Mouse (Mus musculus) kidney, embryonic 14.5 days (tissue): ENCODE measurements around the gene Got2. TPM values are rescaled to one million over a fixed set of nuclear protein-coding genes. Genes with fewer than 3 reads are reported as not detected.
A peak's percentile ranks its signal among the peaks of the same experiment; 100 is the strongest.

Experiments
- ATAC-seq: fragments of 200-750 bp; cut with Nextera tagmentation; 2 replicates; pipeline ENCODE4 v1.8.0; 2017; ENCODE audit warnings: moderate number of reproducible peaks, mild to moderate bottlenecking, moderate TSS enrichment, moderate library complexity; ENCODE audit not compliant: low FRiP score, low TSS enrichment
- H3K27ac ChIP-seq: fragments of 300-500 bp; sonication (generic); 2 replicates; pipeline ENCODE4 v1.5.1; 2014; ENCODE audit warnings: low read depth, mild to moderate bottlenecking, low read length, moderate library complexity, mixed read lengths
- H3K27me3 ChIP-seq: fragments of 300-500 bp; sonication (generic); 2 replicates; pipeline ENCODE4 v1.6.1; 2014; ENCODE audit warnings: mild to moderate bottlenecking, low read length; ENCODE audit not compliant: control insufficient read depth, insufficient read depth
- H3K36me3 ChIP-seq: fragments of 300-500 bp; sonication (generic); 2 replicates; pipeline ENCODE4 v1.6.1; 2014; ENCODE audit warnings: low read length, mixed read lengths; ENCODE audit not compliant: control insufficient read depth, insufficient read depth
- H3K4me1 ChIP-seq: fragments of 300-500 bp; sonication (generic); 2 replicates; pipeline ENCODE4 v1.6.1; 2014; ENCODE audit warnings: low read length, mixed read lengths; ENCODE audit not compliant: control insufficient read depth, insufficient read depth
- H3K4me2 ChIP-seq: fragments of 300-500 bp; sonication (generic); replicated peaks from 2 replicates; pipeline ENCODE4 v1.6.1; 2014; ENCODE audit warnings: low read depth, mild to moderate bottlenecking, low read length
- H3K4me3 ChIP-seq: fragments of 300-500 bp; sonication (generic); 2 replicates; pipeline ENCODE4 v1.5.1; 2014; ENCODE audit warnings: mild to moderate bottlenecking, low read length
- H3K9ac ChIP-seq: fragments of 300-500 bp; sonication (generic); 2 replicates; pipeline ENCODE4 v1.6.1; 2014; ENCODE audit warnings: low read depth, mild to moderate bottlenecking, low read length, moderate library complexity
- H3K9me3 ChIP-seq: fragments of 300-500 bp; sonication (generic); 2 replicates; pipeline ENCODE4 v1.6.1; 2016; ENCODE audit warnings: low read length; ENCODE audit not compliant: control insufficient read depth
- WGBS: fragments of 180-500 bp; shearing (Covaris S2); extraction: QIAGEN DNeasy Blood & Tissue Kit; methylation state at CpG from one replicate; pipeline ENCODE4 v1.1.7; 2014; 5-methylcytosine and 5-hydroxymethylcytosine counted together
- polyA plus RNA-seq: library from polyadenylated mRNA; unstranded; fragments of >200 nt; fragmentation: Nextera tagmentation; extraction: Ambion mirVana; gene quantifications from 2 replicates; pipeline ENCODE4 v1.2.1, GENCODE M21; 2014

The Got2 gene
- polyA plus RNA-seq, result 95.2 and 173 TPM in 2 replicates

DNA sequence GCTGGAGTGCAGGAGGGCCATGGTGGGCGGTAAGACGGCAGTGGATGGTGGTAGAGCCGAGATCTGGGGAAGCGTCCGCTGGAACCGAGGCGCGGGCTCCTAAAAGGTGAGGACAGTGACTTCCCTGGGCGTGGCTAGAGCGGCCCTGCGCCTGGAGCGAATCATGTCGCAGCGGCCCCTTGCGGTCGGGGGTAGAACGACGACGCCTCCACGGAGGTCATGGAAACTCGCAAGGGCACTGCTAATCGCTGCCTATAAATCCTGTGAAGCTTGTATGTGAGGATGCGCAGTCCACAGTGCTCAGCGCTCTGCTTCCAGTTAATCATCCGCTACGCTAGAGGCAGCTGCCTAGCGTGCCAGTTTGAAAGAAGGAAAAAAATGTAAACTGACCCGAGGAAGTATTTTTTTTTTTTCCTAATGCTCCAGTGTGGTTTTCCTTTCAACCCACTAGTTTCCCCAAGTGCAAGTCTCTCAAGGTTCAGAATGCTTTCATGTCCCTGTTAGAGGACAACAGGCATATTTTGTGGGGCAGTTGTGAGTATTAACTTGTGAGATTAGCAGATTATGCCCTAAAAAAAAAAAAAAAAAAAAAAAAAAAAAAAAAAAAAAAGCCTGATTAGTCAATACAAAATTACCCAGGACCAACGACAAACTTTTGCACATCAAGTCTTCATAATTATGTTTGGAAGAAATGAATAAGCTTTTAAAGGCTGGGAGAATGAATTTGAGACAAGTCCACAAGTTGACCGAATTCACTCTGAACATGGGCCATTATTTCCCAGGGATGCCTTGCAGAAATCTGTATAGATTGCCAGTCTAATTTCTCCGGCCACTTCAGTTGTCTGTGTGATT is at the start of gene Got2:
Got2 (minus strand) TSS at position 263 of the 852 bp plus-strand sequence.
- H3K4me3 ChIP-seq, result peak within 1 kb of the TSS; percentile 72
- no peaks in the 10 kb centered on the region for H3K27me3 ChIP-seq
- peaks cover 6% of the 10 kb centered on the region for H3K4me1 ChIP-seq
- H3K9me3 ChIP-seq, result no peaks in the 10 kb centered on the region
- H3K9ac ChIP-seq, result peak within 1 kb of the TSS; percentile 76
- no peaks in the 10 kb centered on the region for H3K36me3 ChIP-seq
- H3K27ac ChIP-seq, result peak within 1 kb of the TSS; percentile 61
- H3K4me2 ChIP-seq, result peak within 1 kb of the TSS; percentile 62
- WGBS, result 9% methylated on average over 31 of the region's 31 CpGs
- peak; percentile 87 for ATAC-seq

- H3K4me3 ChIP-seq, result no peak overlapping the region
- 95% methylated on average over 5 of the region's 5 CpGs for WGBS
- ATAC-seq, result no peak
These were observed 44.5 kb upstream of the Got2 start for GRCm38 (mm10) chr8:95932841-95933240.

GRCm38 (mm10) chr8:95929821-95930220 is 41.5 kb upstream of the Got2 start:
- WGBS, result 55% methylated on average over 4 of the region's 4 CpGs
- no peak for ATAC-seq

More at GRCm38 (mm10) chr8:95932841-95933240, 44.5 kb upstream of the Got2 start:
- Histone ChIP-seq H3K9ac (no peak overlapping the region), H3K4me1 (no peaks in the 10 kb centered on the region), H3K27ac (no peak overlapping the region), H3K4me2 (no peak overlapping the region), H3K27me3 (no peaks in the 10 kb centered on the region), H3K9me3 (no peaks in the 10 kb centered on the region), H3K36me3 (no peaks in the 10 kb centered on the region)

DNA sequence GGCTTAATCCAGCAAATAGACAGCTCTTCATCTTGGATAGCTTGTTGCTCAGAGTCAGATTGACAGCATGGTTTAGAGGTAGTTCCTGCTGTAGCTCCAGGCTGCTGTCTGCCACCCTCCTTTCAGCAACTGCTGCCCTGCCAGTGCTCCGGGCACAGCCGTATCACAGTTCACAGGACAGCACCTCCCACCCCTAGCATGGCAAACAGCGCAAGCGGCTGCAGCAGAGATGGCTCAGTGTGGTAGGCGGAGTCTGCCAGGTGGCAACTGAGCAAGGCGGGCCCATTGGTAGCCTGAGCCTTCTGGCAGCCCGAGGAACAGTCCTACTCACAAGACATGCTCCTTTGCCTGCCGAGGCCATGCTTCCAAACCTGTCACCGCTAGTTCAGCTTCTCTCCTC is 27.8 kb upstream of the Got2 start:
- H3K9ac ChIP-seq, result peak overlapping the region; percentile 34; the same call in 1 of the 2 replicates

More at GRCm38 (mm10) chr8:95929821-95930220, 41.5 kb upstream of the Got2 start:
- Histone ChIP-seq H3K36me3 (no peaks in the 10 kb centered on the region), H3K4me1 (no peaks in the 10 kb centered on the region), H3K27ac (no peak overlapping the region), H3K4me3 (no peak overlapping the region), H3K27me3 (no peaks in the 10 kb centered on the region), H3K4me2 (no peak overlapping the region), H3K9me3 (no peaks in the 10 kb centered on the region), H3K9ac (no peak overlapping the region)

GRCm38 (mm10) chr8:95914905-95915643 is 26.7 kb upstream of the Got2 start:
- Histone ChIP-seq H3K9me3 (no peaks in the 10 kb centered on the region), H3K9ac (no peak overlapping the region), H3K4me1 (0 out of 2 replicates have a peak, but pooled peaks cover 6% of the 10 kb centered on the region), H3K27ac (no peak overlapping the region), H3K27me3 (no peaks in the 10 kb centered on the region), H3K36me3 (no peaks in the 10 kb centered on the region), H3K4me2 (no peak overlapping the region), H3K4me3 (no peak overlapping the region)
- peak; percentile 88 for ATAC-seq
- WGBS, result 6% methylated on average over 7 of the region's 7 CpGs

More for the DNA sequence above, 27.8 kb upstream of the Got2 start:
- H3K9me3 ChIP-seq, result no peaks in the 10 kb centered on the region
- no peaks in the 10 kb centered on the region for H3K27me3 ChIP-seq
- H3K27ac ChIP-seq, result no peak overlapping the region
- peak; percentile 81; the same call in 1 of the 2 replicates for ATAC-seq
- 0 out of 2 replicates have a peak, but pooled peaks cover 6% of the 10 kb centered on the region for H3K4me1 ChIP-seq
- peak overlapping the region; percentile 33 for H3K4me3 ChIP-seq
- WGBS, result 3% methylated on average over 9 of the region's 9 CpGs
- no peaks in the 10 kb centered on the region for H3K36me3 ChIP-seq
- peak overlapping the region; percentile 51 for H3K4me2 ChIP-seq

- ATAC-seq, result no peak
- no peaks in the 10 kb centered on the region for H3K9me3 ChIP-seq
- 0 out of 2 replicates have a peak, but pooled peaks cover 5% of the 10 kb centered on the region for H3K4me1 ChIP-seq
- no peak overlapping the region for H3K27ac ChIP-seq
- H3K36me3 ChIP-seq, result no peaks in the 10 kb centered on the region
- 71% methylated on average over 5 of the region's 5 CpGs for WGBS
- no peak overlapping the region for H3K4me3 ChIP-seq
- no peak overlapping the region for H3K4me2 ChIP-seq
- H3K9ac ChIP-seq, result no peak overlapping the region
- H3K27me3 ChIP-seq, result no peaks in the 10 kb centered on the region
These were observed 22.9 kb upstream of the Got2 start for GRCm38 (mm10) chr8:95911240-95911639.

GRCm38 (mm10) chr8:95907885-95908284 is 19.5 kb upstream of the Got2 start:
- Histone ChIP-seq H3K27me3 (no peaks in the 10 kb centered on the region), H3K4me2 (0 out of 2 replicates have a peak overlapping the region, but pooled peaks have one; percentile 12), H3K36me3 (no peaks in the 10 kb centered on the region), H3K4me3 (no peak overlapping the region), H3K9ac (no peak overlapping the region), H3K9me3 (no peaks in the 10 kb centered on the region), H3K4me1 (no peaks in the 10 kb centered on the region), H3K27ac (no peak overlapping the region)
- 64% methylated on average over 11 of the region's 11 CpGs for WGBS
- peak; percentile 68 for ATAC-seq

DNA sequence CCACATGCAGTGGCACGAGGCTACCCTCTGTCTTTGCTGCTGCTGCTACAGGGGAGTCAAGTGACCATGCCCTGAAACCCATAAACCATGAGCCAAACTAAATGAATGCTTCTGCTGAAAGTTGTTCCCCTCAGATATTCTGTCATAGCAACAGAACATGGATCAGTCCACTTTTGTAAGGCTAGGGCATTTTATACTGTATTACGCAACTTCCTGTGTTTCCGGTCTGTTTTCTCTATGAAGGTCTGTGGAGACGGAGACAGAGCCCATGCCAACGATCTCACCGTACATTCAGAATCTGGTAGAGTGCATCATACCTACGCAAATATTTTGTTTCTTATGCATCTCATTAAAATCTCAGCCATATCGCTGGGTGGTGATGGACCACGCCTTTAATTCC is 18.4 kb upstream of the Got2 start:
- Histone ChIP-seq H3K4me1 (no peaks in the 10 kb centered on the region), H3K27me3 (no peaks in the 10 kb centered on the region), H3K4me2 (no peak overlapping the region), H3K9me3 (no peaks in the 10 kb centered on the region), H3K36me3 (no peaks in the 10 kb centered on the region), H3K9ac (no peak overlapping the region), H3K4me3 (no peak overlapping the region), H3K27ac (no peak overlapping the region)
- no peak for ATAC-seq
- 88% methylated on average over 9 of the region's 9 CpGs for WGBS
